Mouse (Mus musculus): ENCODE measurements at regions not wholly inside any gene's neighbourhood (a gene's known extent, or its start where the extent isn't known, plus 50 kb on each side); places are given as distances from the start of the nearest gene placed in this dataset.
"Not testable (repeated sequence)": the region's sequence is repeated elsewhere in the genome, so short reads cannot be mapped to it uniquely, and the experiment has no call there.

- no peak for DNase-seq (ENCODE audit: low spot score)
These were observed 186.3 kb downstream of the 1810013L24Rik start for GRCm38 (mm10) chr16:9016040-9016761.

GRCm38 (mm10) chr16:9016762-9017086, 186.8 kb downstream of the 1810013L24Rik start:
- no peak for DNase-seq (ENCODE audit: low spot score)

GRCm38 (mm10) chr16:9030717-9031116, 200.8 kb downstream of the 1810013L24Rik start:
- no peak for DNase-seq (ENCODE audit: low spot score)

GRCm38 (mm10) chr16:9043271-9043670, 213.4 kb downstream of the 1810013L24Rik start:
- DNase-seq (ENCODE audit: low spot score) = no peak

GRCm38 (mm10) chr16:9046864-9047263, 217.0 kb downstream of the 1810013L24Rik start:
- DNase-seq (ENCODE audit: low spot score) = no peak

- no peak for DNase-seq (ENCODE audit: low spot score)
These were observed 224.5 kb downstream of the 1810013L24Rik start for GRCm38 (mm10) chr16:9054415-9054814.

GRCm38 (mm10) chr16:9056430-9056829, 226.5 kb downstream of the 1810013L24Rik start:
- DNase-seq (ENCODE audit: low spot score) = no peak

- no peak for DNase-seq (ENCODE audit: low spot score)
These were observed 241.6 kb downstream of the 1810013L24Rik start for GRCm38 (mm10) chr16:9071526-9071925.

- not testable (repeated sequence) for DNase-seq (ENCODE audit: low spot score)
These were observed 242.1 kb downstream of the 1810013L24Rik start for GRCm38 (mm10) chr16:9071956-9072355.

- DNase-seq (ENCODE audit: low spot score) = no peak
These were observed 244.4 kb downstream of the 1810013L24Rik start for GRCm38 (mm10) chr16:9074295-9074694.

- DNase-seq (ENCODE audit: low spot score) = no peak
These were observed 247.6 kb downstream of the 1810013L24Rik start for GRCm38 (mm10) chr16:9077451-9077850.

- no peak for DNase-seq (ENCODE audit: low spot score)
These were observed 248.6 kb downstream of the 1810013L24Rik start for GRCm38 (mm10) chr16:9078405-9078942.

- no peak for DNase-seq (ENCODE audit: low spot score)
These were observed 253.1 kb downstream of the 1810013L24Rik start for GRCm38 (mm10) chr16:9083040-9083439.

- no peak for DNase-seq (ENCODE audit: low spot score)
These were observed 253.8 kb downstream of the 1810013L24Rik start for GRCm38 (mm10) chr16:9083740-9084139.

- DNase-seq (ENCODE audit: low spot score) = no peak
These were observed 254.7 kb downstream of the 1810013L24Rik start for GRCm38 (mm10) chr16:9084581-9084980.

GRCm38 (mm10) chr16:9085133-9085532, 255.2 kb downstream of the 1810013L24Rik start:
- DNase-seq (ENCODE audit: low spot score) = no peak

- DNase-seq (ENCODE audit: low spot score) = no peak
These were observed 256.1 kb downstream of the 1810013L24Rik start for GRCm38 (mm10) chr16:9085977-9086376.

GRCm38 (mm10) chr16:9091790-9092189, 261.9 kb downstream of the 1810013L24Rik start:
- DNase-seq (ENCODE audit: low spot score) = no peak

GRCm38 (mm10) chr16:9092191-9092848, 262.4 kb downstream of the 1810013L24Rik start:
- DNase-seq (ENCODE audit: low spot score) = no peak

GRCm38 (mm10) chr16:9093593-9093992, 263.7 kb downstream of the 1810013L24Rik start:
- no peak for DNase-seq (ENCODE audit: low spot score)

GRCm38 (mm10) chr16:9094201-9094600, 264.3 kb downstream of the 1810013L24Rik start:
- DNase-seq (ENCODE audit: low spot score) = no peak

- no peak for DNase-seq (ENCODE audit: low spot score)
These were observed 276.3 kb downstream of the 1810013L24Rik start for GRCm38 (mm10) chr16:9106211-9106610.

GRCm38 (mm10) chr16:9106676-9107075, 276.8 kb downstream of the 1810013L24Rik start:
- not testable (repeated sequence) for DNase-seq (ENCODE audit: low spot score)

Data from urinary bladder, adult 2 months (tissue).